Mouse (Mus musculus): ENCODE measurements around the gene Adgrb3.

The Adgrb3 gene

GRCm38 (mm10) chr1:25828971-25829920, at the start of gene Adgrb3:
Adgrb3 (minus strand) TSS chr1:25829707.
- peak; percentile 29 for DNase-seq (ENCODE audit: extremely low spot score)

GRCm38 (mm10) chr1:25877526-25877925, 48.0 kb upstream of the Adgrb3 start:
- DNase-seq (ENCODE audit: extremely low spot score) = no peak

GRCm38 (mm10) chr1:25857473-25857872, 28.0 kb upstream of the Adgrb3 start:
- no peak for DNase-seq (ENCODE audit: extremely low spot score)

- no peak for DNase-seq (ENCODE audit: extremely low spot score)
Measured at GRCm38 (mm10) chr1:25854451-25854978, 25.0 kb upstream of the Adgrb3 start.

- DNase-seq (ENCODE audit: extremely low spot score) = no peak
Measured at GRCm38 (mm10) chr1:25832260-25832659, 2.8 kb upstream of the Adgrb3 start.

GRCm38 (mm10) chr1:25831521-25831900, 2.0 kb upstream of the Adgrb3 start:
- no peak for DNase-seq (ENCODE audit: extremely low spot score)

- no peak for DNase-seq (ENCODE audit: extremely low spot score)
Measured at GRCm38 (mm10) chr1:25830757-25831520, 1.4 kb upstream of the Adgrb3 start.

- DNase-seq (ENCODE audit: extremely low spot score) = peak; percentile 81
Measured at GRCm38 (mm10) chr1:25829921-25830751, 629 bp upstream of the Adgrb3 start.

- DNase-seq (ENCODE audit: extremely low spot score) = no peak
Measured at GRCm38 (mm10) chr1:25828071-25828755, 1.3 kb downstream of the Adgrb3 start.

GRCm38 (mm10) chr1:25827436-25827835, 2.1 kb downstream of the Adgrb3 start:
- DNase-seq (ENCODE audit: extremely low spot score) = no peak

GRCm38 (mm10) chr1:25826771-25827170, 2.7 kb downstream of the Adgrb3 start:
- no peak for DNase-seq (ENCODE audit: extremely low spot score)

- DNase-seq (ENCODE audit: extremely low spot score) = no peak
Measured at GRCm38 (mm10) chr1:25824626-25825025, 4.9 kb downstream of the Adgrb3 start.

GRCm38 (mm10) chr1:25823961-25824360, 5.5 kb downstream of the Adgrb3 start:
- no peak for DNase-seq (ENCODE audit: extremely low spot score)

GRCm38 (mm10) chr1:25815491-25815890, 14.0 kb downstream of the Adgrb3 start:
- no peak for DNase-seq (ENCODE audit: extremely low spot score)

GRCm38 (mm10) chr1:25778784-25779183, 50.7 kb downstream of the Adgrb3 start:
- DNase-seq (ENCODE audit: extremely low spot score) = no peak

- DNase-seq (ENCODE audit: extremely low spot score) = no peak
Measured at GRCm38 (mm10) chr1:25777459-25777858, 52.0 kb downstream of the Adgrb3 start.

GRCm38 (mm10) chr1:25775440-25776130, 53.9 kb downstream of the Adgrb3 start:
- DNase-seq (ENCODE audit: extremely low spot score) = no peak

- no peak for DNase-seq (ENCODE audit: extremely low spot score)
Measured at GRCm38 (mm10) chr1:25768958-25769357, 60.5 kb downstream of the Adgrb3 start.

GRCm38 (mm10) chr1:25755265-25755664, 74.2 kb downstream of the Adgrb3 start:
- DNase-seq (ENCODE audit: extremely low spot score) = no peak

- DNase-seq (ENCODE audit: extremely low spot score) = no peak
Measured at GRCm38 (mm10) chr1:25754528-25754927, 75.0 kb downstream of the Adgrb3 start.
